Mouse (Mus musculus): ENCODE data around the gene Tmem138. TPM values are rescaled to one million over a fixed set of nuclear protein-coding genes. Genes with fewer than 3 reads are reported as not detected.

The Tmem138 gene
- 5.4 and 6.8 TPM in 2 replicates for total RNA-seq (2023)

GRCm38 (mm10) chr19:10576690-10577561 is at the start of gene Tmem138, which contains the start of gene Cyb561a3:
TSS of gene Tmem138 (minus strand) at chr19:10577362.
TSS of gene Cyb561a3 (plus strand) at chr19:10577172.

GRCm38 (mm10) chr19:10605293-10605900 is 28.2 kb upstream of the Tmem138 start, which contains the start of the genes Ddb1 and Tkfc:
TSS of gene Ddb1 (plus strand) at chr19:10605327.
TSS of gene Tkfc (minus strand) at chr19:10605654.

DNA sequence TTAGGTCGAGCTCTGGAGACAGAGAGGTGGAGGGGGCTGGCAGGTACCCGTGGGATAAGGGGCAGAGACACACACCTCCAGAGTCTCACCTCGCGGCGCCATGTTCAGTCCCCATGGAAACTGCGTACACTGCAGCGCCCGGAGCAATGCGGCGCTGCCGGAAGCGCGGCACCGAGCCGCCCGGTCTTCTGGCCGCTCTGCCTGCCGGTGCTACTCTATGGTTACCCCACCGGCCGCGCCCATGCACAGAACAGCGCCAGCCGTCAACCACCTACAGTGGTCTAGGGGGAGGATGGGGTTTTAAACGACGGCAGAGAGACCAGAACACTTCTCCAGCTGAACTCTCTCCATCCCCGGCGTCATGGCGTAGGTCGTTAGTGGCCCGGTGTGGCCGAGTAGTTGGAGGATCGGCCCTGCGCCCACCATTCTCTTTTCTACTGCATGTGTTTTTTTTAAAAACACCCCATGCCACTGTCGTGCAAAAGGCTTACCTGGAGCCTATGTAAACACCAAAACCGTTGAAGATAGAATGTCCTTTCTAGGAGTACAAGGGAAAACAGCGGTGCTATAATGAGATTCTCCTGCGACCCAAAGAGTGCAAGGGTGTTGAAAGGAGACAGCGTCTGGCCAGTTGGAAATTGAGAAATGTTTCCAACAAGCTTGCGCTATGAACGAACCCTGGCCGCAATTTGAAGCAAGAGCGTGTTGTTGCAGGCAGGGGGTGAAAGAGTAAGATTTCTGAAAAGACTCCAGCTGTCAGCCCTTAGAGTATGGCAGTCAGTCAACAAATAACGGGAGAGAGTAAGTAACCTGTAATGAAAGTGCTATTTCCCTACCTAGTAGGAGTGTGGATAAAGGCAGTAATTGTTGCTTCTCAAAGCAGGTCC is 21.3 kb downstream of the Tmem138 start, which contains the start of gene Tmem216:
Gene Tmem216, minus strand, starts transcription at position 615 of the 887 bp plus-strand sequence.

GRCm38 (mm10) chr19:10525910-10526309 is 51.3 kb downstream of the Tmem138 start, which contains the start of gene Sdhaf2:
TSS of gene Sdhaf2 (minus strand) at chr19:10526142.

GRCm38 (mm10) chr19:10525106-10525901 is 51.9 kb downstream of the Tmem138 start, which contains the start of gene Cpsf7:
TSS of gene Cpsf7 (plus strand) at chr19:10525266.

Other genes with a start within 250 kb of the Tmem138 start
- gene Syt7, start 188.3 kb downstream of the Tmem138 start, total RNA-seq (2023), result not detected in 2 replicates
- gene Lrrc10b, start 119.9 kb downstream of the Tmem138 start, total RNA-seq (2023), result not detected in 2 replicates
- gene Ppp1r32, start 94.4 kb downstream of the Tmem138 start, total RNA-seq (2023), result 3.4 and 3.9 TPM in 2 replicates
- 91.5 and 118 TPM in 2 replicates for gene Cpsf7, start 52.1 kb downstream of the Tmem138 start, total RNA-seq (2023)
- gene Sdhaf2, start 51.2 kb downstream of the Tmem138 start, total RNA-seq (2023), result 31.8 and 37.5 TPM in 2 replicates
- gene Tmem216, start 21.1 kb downstream of the Tmem138 start, total RNA-seq (2023), result 45.2 and 52.3 TPM in 2 replicates
- 39.6 and 52.2 TPM in 2 replicates for gene Cyb561a3, start 190 bp downstream of the Tmem138 start, total RNA-seq (2023)
- gene Ddb1, start 28.0 kb upstream of the Tmem138 start, total RNA-seq (2023), result 76.8 and 83.0 TPM in 2 replicates
- 5.7 and 9.3 TPM in 2 replicates for gene Tkfc, start 28.3 kb upstream of the Tmem138 start, total RNA-seq (2023)
- gene Vwce, start 56.9 kb upstream of the Tmem138 start, total RNA-seq (2023), result 0.25 and 1.0 TPM in 2 replicates
- gene Pga5, start 100.7 kb upstream of the Tmem138 start, total RNA-seq (2023), result not detected in 2 replicates
- gene Vps37c, start 111.4 kb upstream of the Tmem138 start, total RNA-seq (2023), result 52.3 and 63.6 TPM in 2 replicates
- gene Cd5, start 161.6 kb upstream of the Tmem138 start, total RNA-seq (2023), result 0.84 and 1.2 TPM in 2 replicates

All from neutrophil, adult 65 days (primary cell).